Mouse (Mus musculus) C2C12 (cell line): ENCODE measurements around the gene Cmah.

Source experiments
- CTCF ChIP-seq: IDR thresholded peaks from one replicate; pipeline ENCODE4 v1.5.1; 2011; ENCODE audit not compliant: control insufficient read depth, insufficient read depth, insufficient read length
- FOSL1 ChIP-seq: IDR thresholded peaks from one replicate; pipeline ENCODE4 v1.8.0; 2011; ENCODE audit warnings: mild to moderate bottlenecking, low read length; ENCODE audit not compliant: poor library complexity, insufficient read depth, severe bottlenecking
- MYOD1 ChIP-seq: IDR thresholded peaks from one replicate; pipeline ENCODE4 v1.6.1; 2011; ENCODE audit warnings: low read depth; ENCODE audit not compliant: control insufficient read depth, insufficient read length
- USF1 ChIP-seq: IDR thresholded peaks from one replicate; pipeline ENCODE4 v1.6.1; 2011; ENCODE audit warnings: low read depth, mild to moderate bottlenecking, control low read depth, moderate library complexity

- TF ChIP-seq CTCF (no peak), MYOD1 (no peak), USF1 (no peak), FOSL1 (no peak)
Observed at GRCm38 (mm10) chr13:24419560-24420250, 92.5 kb downstream of the Cmah start.
